Mouse (Mus musculus) heart, adult 2 months (tissue): Measurements from ENCODE around the gene Taldo1.

Experiments
- EP300 ChIP-seq: fragments of 200-500 bp; IDR thresholded peaks from 2 replicates; pipeline ENCODE4 v1.6.1; 2011; ENCODE audit warnings: low read depth, low read length, control low read depth; ENCODE audit not compliant: insufficient read depth
- POLR2A ChIP-seq: fragments of 200-500 bp; IDR thresholded peaks from 2 replicates; pipeline ENCODE4 v1.6.1; 2011; ENCODE audit warnings: mild to moderate bottlenecking, low read depth, low read length, control low read depth; ENCODE audit not compliant: insufficient read depth

GRCm38 (mm10) chr7:141355626-141356326, 36.2 kb upstream of the Taldo1 start:
- TF ChIP-seq EP300 (no peak), POLR2A (no peak)
